Mouse (Mus musculus): Measurements from ENCODE around the gene Sez6. TPM values are rescaled to one million over a fixed set of nuclear protein-coding genes. Genes with fewer than 3 reads are reported as not detected.

Sez6 gene
- polyA plus RNA-seq, 2 experiments from 2014 or later: not detected

DNA sequence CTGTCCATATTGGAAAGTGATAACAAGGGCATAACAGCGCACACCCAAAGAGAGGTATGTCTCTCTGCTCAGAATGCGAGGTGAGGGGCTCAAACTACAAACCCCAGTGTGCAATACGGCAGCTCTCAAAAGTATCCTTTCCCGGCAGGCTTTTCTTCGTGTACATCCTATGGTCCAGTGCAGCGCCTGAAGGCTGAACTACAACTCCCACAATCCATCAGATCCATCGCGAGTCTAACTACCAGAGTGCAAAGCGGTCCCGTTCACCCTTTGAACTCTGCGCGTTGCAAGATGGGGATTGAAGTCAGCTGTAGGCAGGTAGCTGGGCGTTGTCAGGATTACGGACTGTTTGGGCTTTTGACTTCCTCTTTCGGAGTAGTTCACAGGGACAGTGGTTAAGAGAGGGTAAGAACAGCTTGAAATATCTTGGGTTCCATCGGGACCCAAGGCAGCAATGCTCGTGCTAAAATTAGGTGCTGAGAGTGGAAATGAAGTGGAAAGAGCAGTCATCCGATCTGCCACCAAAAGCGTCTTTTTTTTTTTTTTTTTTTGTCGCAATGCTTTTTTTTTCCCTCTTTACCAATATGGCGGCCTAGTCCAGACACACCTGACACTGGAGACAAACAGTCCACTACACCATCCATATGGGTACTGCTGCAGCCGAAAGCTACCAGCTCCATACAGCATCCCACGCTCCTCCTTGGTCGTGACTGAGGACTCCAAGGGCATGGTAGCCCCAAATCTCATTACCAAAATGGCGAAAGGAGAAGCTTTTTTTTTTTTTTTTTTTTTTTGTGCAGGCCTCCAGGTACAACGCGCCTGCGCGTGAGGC is 51.2 kb downstream of the Sez6 start:
- peak; percentile 86 for ATAC-seq

DNA sequence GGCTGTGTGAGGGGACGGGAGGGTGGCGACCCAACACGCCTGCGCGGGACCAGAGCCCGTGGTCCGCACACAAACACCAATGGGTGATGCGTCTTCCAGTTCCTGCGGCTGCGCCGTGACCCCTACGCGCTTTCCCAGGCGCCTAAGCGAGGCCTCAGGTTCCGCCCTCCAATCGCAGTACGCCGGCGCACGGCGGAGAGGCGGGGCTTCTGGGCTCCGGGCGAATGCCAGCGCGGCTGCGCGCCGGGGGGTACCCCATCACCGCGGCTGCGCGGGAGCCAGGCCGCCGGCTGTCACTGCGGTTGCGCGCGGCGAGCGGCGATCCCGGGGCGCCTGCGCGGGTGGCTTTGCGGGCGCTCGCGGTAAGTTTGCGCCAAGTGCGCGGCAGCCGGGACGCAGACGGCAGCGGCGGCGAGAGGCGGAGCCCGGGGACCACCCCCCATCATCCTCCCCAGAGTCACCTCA is 51.9 kb downstream of the Sez6 start, which contains the start of gene Phf12:
Gene Phf12, plus strand, starts transcription at position 314 of the 465 bp plus-strand sequence.
- peak; percentile 71 for ATAC-seq

DNA sequence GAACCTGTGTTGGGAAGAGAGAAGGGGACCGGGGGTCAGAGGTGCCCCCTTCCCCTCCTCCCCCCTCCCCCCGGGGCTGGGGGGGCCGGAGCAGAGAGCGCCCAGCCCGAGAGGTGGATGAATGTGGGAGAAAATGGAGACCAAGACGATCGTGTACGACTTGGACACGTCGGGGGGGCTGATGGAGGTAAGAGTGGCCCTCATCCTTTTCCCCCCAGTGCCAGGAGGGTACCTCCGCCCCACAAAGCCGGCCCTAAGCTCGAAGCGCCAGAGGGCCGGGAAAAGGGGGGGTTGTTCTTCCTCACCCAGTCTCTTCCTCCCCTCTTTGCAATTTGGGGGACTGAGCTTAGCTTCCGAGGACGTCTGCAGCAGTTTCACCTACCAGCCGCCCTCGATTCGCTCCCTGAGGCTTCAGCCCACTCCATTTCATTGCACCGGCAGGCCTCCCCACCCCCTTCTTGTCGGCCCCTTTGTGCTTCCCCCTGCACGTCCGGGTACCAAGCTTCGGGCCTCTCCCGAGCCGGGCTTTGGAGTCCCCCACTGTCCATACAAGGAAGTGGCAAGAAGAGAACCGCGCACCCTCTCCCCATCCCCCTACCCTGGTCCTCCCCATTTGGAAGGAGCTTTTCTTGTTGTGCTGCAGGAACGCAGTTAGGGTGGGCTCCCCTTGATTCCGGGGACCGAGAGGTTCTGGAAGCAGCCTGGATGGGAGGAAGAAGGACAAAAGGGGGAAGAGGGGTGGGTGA is 52.8 kb downstream of the Sez6 start:
- no peak for ATAC-seq

DNA sequence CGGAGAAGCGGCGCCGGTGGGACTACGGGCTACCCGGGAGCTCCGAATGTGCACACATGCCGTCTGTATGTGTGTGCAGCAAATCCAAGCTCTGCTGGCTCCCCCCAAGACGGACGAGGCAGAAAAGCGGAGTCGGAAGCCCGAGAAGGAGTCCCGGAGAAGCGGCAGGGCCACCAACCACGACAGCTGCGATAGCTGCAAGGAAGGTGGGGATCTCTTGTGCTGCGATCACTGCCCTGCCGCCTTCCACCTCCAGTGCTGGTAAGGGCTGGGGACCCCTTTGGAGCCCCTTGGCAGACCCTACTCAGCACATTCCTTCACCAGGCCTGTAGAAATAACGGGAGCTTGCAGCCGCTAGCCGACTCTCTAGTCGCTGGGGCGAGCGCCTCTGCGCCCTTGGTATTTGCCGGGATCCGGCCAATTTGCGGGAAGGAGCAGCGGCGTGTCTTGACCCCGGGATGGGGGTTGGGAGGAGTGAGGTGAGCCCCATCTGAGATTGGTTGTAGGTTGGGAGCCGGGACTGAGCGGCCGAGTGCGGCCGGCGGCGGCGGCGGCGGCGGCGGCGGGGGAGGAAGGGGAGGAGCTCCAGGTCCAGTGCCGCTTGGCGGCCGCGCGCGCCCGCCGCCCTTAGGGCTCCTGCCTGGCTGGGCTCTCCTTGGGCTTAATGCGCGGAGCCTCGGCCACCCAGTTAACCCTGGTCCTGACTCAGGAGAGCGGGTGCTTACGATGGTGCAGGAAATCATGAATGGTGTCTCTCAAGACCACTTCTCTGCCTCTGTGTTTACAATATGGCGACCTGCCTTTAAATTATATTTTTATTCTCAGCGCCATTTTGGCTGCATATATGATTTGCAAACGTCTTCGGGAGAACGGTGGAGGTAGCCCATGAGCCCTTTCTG is 53.6 kb downstream of the Sez6 start:
- ATAC-seq: no peak

DNA sequence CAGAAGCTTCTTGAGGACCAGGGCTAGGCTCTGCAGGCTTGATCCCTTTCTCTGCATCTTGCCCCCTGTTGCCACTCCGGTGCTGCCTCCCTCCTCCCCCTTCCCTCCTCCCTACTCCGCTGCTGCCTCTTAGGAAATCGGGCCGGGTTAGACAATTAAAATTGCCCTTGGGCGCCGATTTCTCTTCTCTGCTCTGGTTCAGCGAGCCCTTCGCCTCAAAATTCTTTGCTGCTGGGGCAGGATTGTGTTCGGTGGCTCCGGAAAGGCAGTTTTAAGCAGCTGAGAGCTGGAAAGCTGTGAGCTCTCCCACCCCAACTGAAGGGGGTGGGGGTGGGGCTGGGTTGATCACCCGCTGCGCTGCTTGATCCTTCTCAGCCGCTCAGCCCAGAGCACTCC is 54.2 kb downstream of the Sez6 start:
- no peak for ATAC-seq

DNA sequence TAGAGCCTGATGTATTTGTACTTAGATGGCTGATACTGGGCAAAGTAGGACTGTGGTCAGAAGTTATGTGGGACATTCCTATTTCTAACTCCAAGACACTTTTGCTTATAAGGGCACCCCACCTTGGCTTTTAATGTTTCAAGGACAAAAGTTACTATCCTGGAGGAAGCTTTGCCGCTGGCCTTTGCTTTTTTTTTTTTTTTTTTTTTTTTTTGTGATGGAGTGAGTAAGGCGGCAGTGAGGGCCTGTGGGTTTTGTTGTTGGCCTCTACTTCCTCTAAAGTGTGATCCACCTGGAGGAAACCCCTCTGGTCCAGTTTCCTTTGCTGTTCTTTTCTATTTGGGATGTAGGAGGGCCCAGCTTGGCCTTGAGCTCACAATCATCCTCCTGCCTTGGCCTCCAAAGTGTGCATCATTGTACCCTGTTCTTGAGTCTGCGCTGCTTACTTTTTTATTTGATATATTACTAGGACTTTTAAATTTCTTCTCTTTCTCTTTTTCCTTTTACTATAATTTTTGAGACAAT is 55.0 kb downstream of the Sez6 start:
- ATAC-seq: no peak

DNA sequence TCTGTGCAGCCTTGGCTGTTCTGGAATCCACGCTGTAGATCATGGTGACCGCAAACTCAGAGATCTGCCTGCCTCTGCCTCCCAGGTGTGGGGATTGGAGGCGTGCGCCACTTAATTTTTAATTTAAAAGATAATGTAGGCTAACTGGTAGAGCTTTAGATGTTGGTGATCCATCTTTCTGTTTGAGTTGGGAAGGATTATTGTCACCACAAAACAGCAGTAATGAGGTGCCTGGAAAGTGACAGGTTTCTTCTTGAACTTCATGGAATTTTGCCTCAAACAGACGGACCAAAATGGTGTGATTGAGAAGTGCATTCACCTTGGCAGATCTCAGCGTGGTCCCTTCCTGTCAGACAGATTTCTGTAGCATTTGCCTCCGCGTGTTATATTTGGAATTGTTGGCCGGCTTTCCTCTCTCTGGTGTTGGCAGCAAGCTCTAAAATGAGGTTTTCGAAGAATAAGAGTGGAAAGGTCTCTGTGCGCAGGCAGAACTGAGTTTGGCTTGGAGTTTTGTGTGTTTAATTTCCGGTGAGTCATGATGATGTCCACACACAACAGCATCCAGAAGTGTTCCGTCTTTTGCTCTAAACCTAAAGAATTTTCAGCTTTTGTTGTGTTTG is 58.6 kb downstream of the Sez6 start:
- no peak for ATAC-seq

DNA sequence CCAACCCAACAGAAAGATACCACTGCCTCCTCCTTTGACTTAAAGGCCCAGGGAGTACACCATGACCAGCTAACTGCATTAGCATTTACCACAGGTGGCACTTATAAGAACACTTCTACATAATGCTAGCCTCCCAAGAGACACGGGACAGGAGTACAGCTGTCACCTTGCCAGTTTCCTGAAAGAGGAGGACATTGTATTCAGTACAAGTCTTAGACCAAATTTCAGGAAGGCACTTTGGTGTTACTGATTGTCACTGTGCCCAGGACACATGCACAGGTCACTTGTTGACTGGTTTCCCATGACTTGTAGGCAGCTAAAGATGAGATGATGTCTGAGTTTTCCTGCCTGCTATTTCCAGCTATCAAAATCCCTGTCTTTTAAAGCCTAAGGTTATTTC is 65.0 kb downstream of the Sez6 start:
- ATAC-seq: no peak

DNA sequence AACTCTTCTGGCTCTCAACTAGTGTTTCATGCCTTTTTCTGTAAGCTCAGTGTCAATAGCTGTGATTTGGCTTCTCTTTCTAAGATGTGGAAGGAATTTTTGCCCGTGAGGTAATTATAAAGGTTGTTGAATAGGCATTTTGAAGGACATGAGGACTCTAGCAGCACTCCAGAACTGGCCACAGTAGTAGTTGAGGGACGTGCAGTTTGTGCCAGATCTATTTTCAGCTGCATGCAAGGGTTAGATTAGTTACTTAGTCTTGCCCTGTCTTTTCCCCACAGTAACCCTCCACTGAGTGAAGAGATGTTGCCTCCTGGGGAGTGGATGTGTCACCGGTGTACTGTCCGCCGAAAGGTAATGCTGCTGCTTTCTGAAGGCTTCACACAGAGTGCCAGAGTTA is 75.8 kb downstream of the Sez6 start:
- ATAC-seq: no peak

DNA sequence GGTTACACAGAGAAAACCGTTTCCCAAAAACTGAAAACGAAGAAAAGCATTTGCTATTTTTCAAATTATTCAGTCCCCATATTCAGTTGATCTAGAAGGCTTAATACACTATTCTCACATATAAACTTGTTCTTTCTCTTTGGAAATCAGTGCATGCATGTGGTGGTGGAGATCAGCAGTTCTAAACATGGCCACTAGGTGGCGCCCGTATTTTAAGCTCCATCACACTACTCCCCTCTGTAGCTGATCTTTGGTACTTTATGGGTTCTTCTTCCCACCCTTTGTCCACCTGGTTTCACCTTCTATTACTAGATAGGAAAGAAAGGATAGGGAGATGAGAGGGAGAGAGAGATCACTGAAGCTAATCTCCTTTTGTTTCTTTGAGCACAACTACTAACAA is 89.1 kb downstream of the Sez6 start:
- peak; percentile 74 for ATAC-seq

DNA sequence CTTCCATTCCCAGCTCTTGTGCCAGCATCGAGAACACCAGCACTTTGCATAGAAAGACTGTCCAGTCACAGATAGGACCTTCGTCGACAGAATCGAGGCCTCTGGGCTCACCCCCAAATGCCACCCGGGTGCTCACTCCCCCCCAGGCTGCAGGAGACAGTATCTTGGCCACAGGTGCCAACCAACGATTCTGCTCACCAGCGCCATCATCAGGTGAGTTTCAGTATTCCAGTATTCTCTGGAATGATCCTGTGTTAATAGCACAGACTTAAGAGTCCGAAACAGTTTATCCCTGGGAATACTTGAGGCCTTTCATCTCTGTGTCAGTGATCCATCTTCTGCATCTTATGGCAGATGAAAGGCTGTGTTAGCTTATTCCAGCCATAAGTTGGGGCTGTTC is 93.0 kb downstream of the Sez6 start:
- no peak for ATAC-seq

Other genes starting within 250 kb of the Sez6 start
- 10 to 100 TPM; 20.4 to 21.6 TPM for gene Nufip2, start 244.6 kb upstream of the Sez6 start, polyA plus RNA-seq (2017; shearing (Covaris generic))
- gene Cryba1, start 205.5 kb upstream of the Sez6 start, polyA plus RNA-seq (2017; shearing (Covaris generic)): not detected
- gene Myo18a, start 167.6 kb upstream of the Sez6 start, polyA plus RNA-seq (2017; shearing (Covaris generic)): 10 to 100 TPM; 21.4 to 28.9 TPM
- under 1 TPM; 0.32 to 0.34 TPM for gene Gm10277, start 143.1 kb upstream of the Sez6 start, polyA plus RNA-seq (2017; shearing (Covaris generic))
- 1 to 10 TPM in 1 of 2 experiments, under 1 TPM in 1; 0.19 to 2.2 TPM for gene Pipox, start 36.7 kb upstream of the Sez6 start, polyA plus RNA-seq (2017; shearing (Covaris generic))
- gene Phf12, start 52.0 kb downstream of the Sez6 start, polyA plus RNA-seq (2017; shearing (Covaris generic)): 10 to 100 TPM; 28.5 to 31.9 TPM
- 1 to 10 TPM; 1.0 to 2.5 TPM for gene Dhrs13, start 101.5 kb downstream of the Sez6 start, polyA plus RNA-seq (2017; shearing (Covaris generic))
- gene Flot2, start 107.1 kb downstream of the Sez6 start, polyA plus RNA-seq (2017; shearing (Covaris generic)): 10 to 100 TPM; 20.2 to 26.1 TPM
- gene Eral1, start 149.6 kb downstream of the Sez6 start, polyA plus RNA-seq (2017; shearing (Covaris generic)): 10 to 100 TPM; 39.9 to 61.8 TPM
- gene Fam222b, start 163.9 kb downstream of the Sez6 start, polyA plus RNA-seq (2017; shearing (Covaris generic)): 10 to 100 TPM; 11.0 to 14.9 TPM
- 1 to 10 TPM; 3.3 to 6.7 TPM for gene Traf4, start 234.8 kb downstream of the Sez6 start, polyA plus RNA-seq (2017; shearing (Covaris generic))
- 10 to 100 TPM; 10.4 to 12.2 TPM for gene Nek8, start 245.9 kb downstream of the Sez6 start, polyA plus RNA-seq (2017; shearing (Covaris generic))
- 1 to 10 TPM; 2.9 to 3.6 TPM for gene Tlcd1, start 245.9 kb downstream of the Sez6 start, polyA plus RNA-seq (2017; shearing (Covaris generic))